Mouse (Mus musculus) liver, embryonic 15.5 days (tissue): ENCODE data around the gene Gm15737. TPM values are rescaled to one million over a fixed set of nuclear protein-coding genes. Genes with fewer than 3 reads are reported as not detected.

Source experiments
- ATAC-seq: fragments of 200-750 bp; cut with Nextera tagmentation; 2 replicates; pipeline ENCODE4 v1.8.0; 2017; ENCODE audit warnings: moderate number of reproducible peaks, mild to moderate bottlenecking, moderate library complexity; ENCODE audit not compliant: insufficient read depth
- H3K27ac ChIP-seq: fragments of 300-500 bp; sonication (generic); replicated peaks from 2 replicates; pipeline ENCODE4 v1.5.1; 2015; ENCODE audit warnings: mild to moderate bottlenecking, inconsistent platforms
- H3K27me3 ChIP-seq: fragments of 300-500 bp; sonication (generic); 2 replicates; pipeline ENCODE4 v1.6.1; 2015; ENCODE audit warnings: mild to moderate bottlenecking, inconsistent platforms
- H3K36me3 ChIP-seq: fragments of 300-500 bp; sonication (generic); replicated peaks from 2 replicates; pipeline ENCODE4 v1.6.1; 2015; ENCODE audit warnings: moderate library complexity, mild to moderate bottlenecking, inconsistent platforms
- H3K4me1 ChIP-seq: fragments of 300-500 bp; sonication (generic); replicated peaks from 2 replicates; pipeline ENCODE4 v1.6.1; 2015; ENCODE audit warnings: inconsistent platforms
- H3K4me2 ChIP-seq: fragments of 300-500 bp; sonication (generic); 2 replicates; pipeline ENCODE4 v1.6.1; 2015; ENCODE audit warnings: moderate library complexity, mild to moderate bottlenecking, inconsistent platforms
- H3K4me3 ChIP-seq: fragments of 300-500 bp; sonication (generic); replicated peaks from 2 replicates; pipeline ENCODE4 v1.5.1; 2015; ENCODE audit warnings: mild to moderate bottlenecking, inconsistent platforms
- H3K9ac ChIP-seq: fragments of 300-500 bp; sonication (generic); 2 replicates; pipeline ENCODE4 v1.6.1; 2015; ENCODE audit warnings: moderate library complexity, mild to moderate bottlenecking, inconsistent platforms
- H3K9me3 ChIP-seq: fragments of 300-500 bp; sonication (generic); replicated peaks from 2 replicates; pipeline ENCODE4 v1.6.1; 2016; ENCODE audit warnings: inconsistent platforms
- WGBS: fragments of 180-500 bp; shearing (Covaris S2); methylation state at CpG from one replicate; pipeline ENCODE4 v1.1.7; 2015; ENCODE audit warnings: mixed read lengths; ENCODE audit not compliant: insufficient replicate concordance; 5-methylcytosine and 5-hydroxymethylcytosine counted together
- polyA plus RNA-seq: library from polyadenylated mRNA; unstranded; fragments of >200 nt; fragmentation: Nextera tagmentation; extraction: Ambion mirVana; gene quantifications from 2 replicates; pipeline ENCODE4 v1.2.1, GENCODE M21; 2015

Gene Gm15737
- polyA plus RNA-seq, 1 experiment from 2014 or later = not detected

- Histone ChIP-seq H3K9me3 (no peaks in the 10 kb centered on the region), H3K27me3 (no peaks in the 10 kb centered on the region), H3K4me2 (no peak overlapping the region), H3K4me1 (no peaks in the 10 kb centered on the region), H3K9ac (no peak overlapping the region), H3K27ac (no peak overlapping the region), H3K4me3 (no peak overlapping the region), H3K36me3 (no peaks in the 10 kb centered on the region)
- ATAC-seq = no peak
- WGBS = 46% methylated on average over 3 of the region's 3 CpGs
These were observed 41.5 kb downstream of the Gm15737 start for GRCm38 (mm10) chr6:92910611-92911010.

GRCm38 (mm10) chr6:92920938-92921689 lies 52.0 kb downstream of the Gm15737 start:
- ATAC-seq = no peak
- Histone ChIP-seq H3K27ac (no peak overlapping the region), H3K36me3 (no peaks in the 10 kb centered on the region), H3K9ac (no peak overlapping the region), H3K27me3 (no peaks in the 10 kb centered on the region), H3K4me2 (no peak overlapping the region), H3K4me3 (no peak overlapping the region), H3K9me3 (no peaks in the 10 kb centered on the region), H3K4me1 (no peaks in the 10 kb centered on the region)
- 52% methylated on average over 10 of the region's 10 CpGs for WGBS

GRCm38 (mm10) chr6:92921843-92922242 lies 52.7 kb downstream of the Gm15737 start:
- ATAC-seq = no peak

GRCm38 (mm10) chr6:92924536-92924935 lies 55.4 kb downstream of the Gm15737 start:
- no peaks in the 10 kb centered on the region for H3K4me1 ChIP-seq
- no peaks in the 10 kb centered on the region for H3K9me3 ChIP-seq
- no peak overlapping the region for H3K4me2 ChIP-seq
- ATAC-seq = no peak
- no peaks in the 10 kb centered on the region for H3K27me3 ChIP-seq
- WGBS = 58% methylated on average over 8 of the region's 8 CpGs
- H3K4me3 ChIP-seq = no peak overlapping the region
- no peak overlapping the region for H3K27ac ChIP-seq
- H3K36me3 ChIP-seq = no peaks in the 10 kb centered on the region
- no peak overlapping the region for H3K9ac ChIP-seq

More at GRCm38 (mm10) chr6:92921843-92922242, 52.7 kb downstream of the Gm15737 start:
- Histone ChIP-seq H3K27me3 (no peaks in the 10 kb centered on the region), H3K4me1 (no peaks in the 10 kb centered on the region), H3K9me3 (no peaks in the 10 kb centered on the region), H3K4me3 (no peak overlapping the region), H3K27ac (no peak overlapping the region), H3K36me3 (no peaks in the 10 kb centered on the region), H3K9ac (no peak overlapping the region), H3K4me2 (no peak overlapping the region)
- 40% methylated on average over 4 of the region's 4 CpGs for whole genome bisulfite sequencing

- H3K27ac ChIP-seq = no peak overlapping the region
- no peak for ATAC-seq
- H3K4me1 ChIP-seq = no peaks in the 10 kb centered on the region
- H3K4me3 ChIP-seq = no peak overlapping the region
- WGBS = 44% methylated on average over 5 of the region's 5 CpGs
- H3K4me2 ChIP-seq = no peak overlapping the region
- H3K27me3 ChIP-seq = no peaks in the 10 kb centered on the region
- no peak overlapping the region for H3K9ac ChIP-seq
- H3K36me3 ChIP-seq = no peaks in the 10 kb centered on the region
- no peaks in the 10 kb centered on the region for H3K9me3 ChIP-seq
These were observed 59.1 kb downstream of the Gm15737 start for GRCm38 (mm10) chr6:92928261-92928660.

Other genes starting within 250 kb of the Gm15737 start
- gene Prickle2, start 163.2 kb upstream of the Gm15737 start, polyA plus RNA-seq = 0.33 and 0.37 TPM in 2 replicates
- 0.05 TPM in 1 of 2 replicates, not detected in the other for gene A730049H05Rik, start 52.9 kb upstream of the Gm15737 start, polyA plus RNA-seq
- 0.81 and 1.3 TPM in 2 replicates for gene Adamts9, start 74.1 kb downstream of the Gm15737 start, polyA plus RNA-seq